Mouse (Mus musculus): ENCODE results near the gene Hivep3.

- TF ChIP-seq POLR2A (IDR thresholded peaks at IDR 0.05; ENCODE audit: borderline replicate concordance, extremely low read depth, insufficient read depth, insufficient read length, poor library complexity, severe bottlenecking): 0 out of 2 replicates have a peak, but pooled peaks have one; percentile 8
- peak; percentile 13; the same call in 1 of the 2 replicates for TF ChIP-seq CTCF (IDR thresholded peaks at IDR 0.05; ENCODE audit: borderline replicate concordance, extremely low read depth, insufficient read depth, insufficient read length)
Measured at GRCm38 (mm10) chr4:120148291-120149141, 414.9 kb downstream of the Hivep3 start.
